Mouse (Mus musculus) lung, postnatal 0 days (tissue): ENCODE data around the gene Arvcf. TPM values are rescaled to one million over a fixed set of nuclear protein-coding genes. Genes with fewer than 3 reads are reported as not detected.

ENCODE experiments used
- ATAC-seq: fragments of 200-750 bp; cut with Nextera tagmentation; 2 replicates; pipeline ENCODE4 v1.8.0; 2017; ENCODE audit warnings: moderate library complexity
- DNase-seq: peaks from one replicate; pipeline ENCODE4 v3.0.0-alpha.2; 2016; ENCODE audit warnings: low spot score
- H3K27ac ChIP-seq: fragments of 300-500 bp; sonication (generic); 2 replicates; pipeline ENCODE4 v1.5.1; 2014; ENCODE audit warnings: antibody characterized with exemption, mild to moderate bottlenecking, low read length, mixed read lengths
- H3K27me3 ChIP-seq: fragments of 300-500 bp; sonication (generic); replicated peaks from 2 replicates; pipeline ENCODE4 v1.6.1; 2014; ENCODE audit warnings: low read length, mixed read lengths; ENCODE audit not compliant: insufficient read depth
- H3K36me3 ChIP-seq: fragments of 300-500 bp; sonication (generic); 2 replicates; pipeline ENCODE4 v1.6.1; 2014; ENCODE audit warnings: low read length, mixed read lengths; ENCODE audit not compliant: insufficient read depth
- H3K4me1 ChIP-seq: fragments of 300-500 bp; sonication (generic); 2 replicates; pipeline ENCODE4 v1.6.1; 2014; ENCODE audit warnings: antibody characterized with exemption, low read depth, low read length, mixed read lengths; ENCODE audit not compliant: insufficient read depth
- H3K4me2 ChIP-seq: fragments of 300-500 bp; sonication (generic); replicated peaks from 2 replicates; pipeline ENCODE4 v1.6.1; 2014; ENCODE audit warnings: low read depth, mild to moderate bottlenecking, low read length, moderate library complexity, mixed read lengths
- H3K4me3 ChIP-seq: fragments of 300-500 bp; sonication (generic); 2 replicates; pipeline ENCODE4 v1.5.1; 2014; ENCODE audit warnings: low read depth, low read length
- H3K9ac ChIP-seq: fragments of 300-500 bp; sonication (generic); replicated peaks from 2 replicates; pipeline ENCODE4 v1.6.1; 2014; ENCODE audit warnings: low read depth, mild to moderate bottlenecking
- H3K9me3 ChIP-seq: fragments of 300-500 bp; sonication (generic); 2 replicates; pipeline ENCODE4 v1.6.1; 2016; ENCODE audit warnings: low read length, mixed read lengths
- CTCF ChIP-seq: IDR thresholded peaks from 2 replicates; pipeline ENCODE4 v1.5.1; 2016; ENCODE audit warnings: antibody characterized with exemption, mild to moderate bottlenecking
- EP300 ChIP-seq: IDR thresholded peaks from 2 replicates; pipeline ENCODE4 v1.6.1; 2016; ENCODE audit warnings: antibody characterized with exemption, mild to moderate bottlenecking, control low read depth
- WGBS: fragments of 180-500 bp; shearing (Covaris S2); extraction: QIAGEN DNeasy Blood & Tissue Kit; methylation state at CpG from one replicate; pipeline ENCODE4 v1.1.7; 2014; 5-methylcytosine and 5-hydroxymethylcytosine counted together
- polyA plus RNA-seq: library from polyadenylated mRNA; unstranded; fragments of >200 nt; fragmentation: Nextera tagmentation; extraction: Ambion mirVana; gene quantifications from 2 replicates; pipeline ENCODE4 v1.2.1, GENCODE M21; 2015

Gene Arvcf
- polyA plus RNA-seq, 1 experiment from 2014 or later, result 14.6 TPM

DNA sequence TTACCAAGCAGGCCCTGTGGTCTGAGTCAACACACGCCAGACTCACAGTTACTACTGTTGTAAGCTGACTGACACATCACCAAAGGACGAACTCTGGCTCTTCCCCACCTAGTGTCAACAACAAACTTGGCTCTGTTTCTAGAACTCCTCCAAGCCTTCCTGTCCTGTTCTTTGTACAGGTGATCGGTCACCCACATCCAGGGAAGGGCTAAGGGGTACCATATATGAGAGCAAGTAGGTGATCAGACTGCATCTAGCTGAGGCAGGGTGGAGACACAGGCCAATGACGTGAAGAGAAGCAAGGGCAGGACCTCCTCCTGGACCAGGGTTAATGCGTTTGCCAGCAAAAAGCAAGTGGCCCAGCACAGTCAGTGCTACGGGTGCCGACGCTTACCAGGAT is 6.4 kb upstream of the Arvcf start:
- Histone ChIP-seq H3K4me1 (peaks cover 9% of the 10 kb centered on the region; the same call in 1 of the 2 replicates), H3K4me2 (no peak overlapping the region), H3K27ac (no peak overlapping the region), H3K4me3 (no peak overlapping the region), H3K36me3 (no peaks in the 10 kb centered on the region), H3K9me3 (no peaks in the 10 kb centered on the region), H3K9ac (no peak overlapping the region), H3K27me3 (no peaks in the 10 kb centered on the region)
- ATAC-seq, result no peak
- DNase-seq, result no peak
- TF ChIP-seq EP300, result no peak
- TF ChIP-seq CTCF, result no peak
- WGBS, result 80% methylated on average over 8 of the region's 8 CpGs

DNA sequence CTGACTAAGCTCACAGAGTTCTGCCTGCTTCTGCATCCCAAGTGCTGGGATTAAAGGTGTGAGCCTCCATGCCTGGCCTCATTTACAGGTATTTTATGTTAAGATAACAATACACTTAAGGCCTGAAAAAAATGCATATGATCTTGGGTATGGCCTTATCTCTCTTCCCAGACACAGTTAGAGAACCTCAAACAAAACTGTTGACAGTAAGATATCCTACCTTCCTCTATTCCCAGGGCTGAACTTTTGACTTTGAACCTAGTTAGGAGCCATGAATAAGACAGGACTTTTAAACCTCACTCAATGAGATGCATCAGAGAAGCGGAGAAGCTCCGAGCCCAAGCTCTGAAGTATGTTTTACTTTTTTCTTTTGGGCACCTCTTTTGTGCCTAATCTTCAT is 5.9 kb upstream of the Arvcf start:
- Histone ChIP-seq H3K9ac (no peak overlapping the region), H3K4me2 (no peak overlapping the region), H3K4me1 (peaks cover 9% of the 10 kb centered on the region; the same call in 1 of the 2 replicates), H3K27me3 (no peaks in the 10 kb centered on the region), H3K36me3 (no peaks in the 10 kb centered on the region), H3K9me3 (no peaks in the 10 kb centered on the region), H3K4me3 (no peak overlapping the region), H3K27ac (no peak overlapping the region)
- 74% methylated on average over 2 of the region's 2 CpGs for WGBS
- TF ChIP-seq CTCF (no peak), EP300 (no peak)
- DNase-seq, result no peak
- no peak for ATAC-seq

DNA sequence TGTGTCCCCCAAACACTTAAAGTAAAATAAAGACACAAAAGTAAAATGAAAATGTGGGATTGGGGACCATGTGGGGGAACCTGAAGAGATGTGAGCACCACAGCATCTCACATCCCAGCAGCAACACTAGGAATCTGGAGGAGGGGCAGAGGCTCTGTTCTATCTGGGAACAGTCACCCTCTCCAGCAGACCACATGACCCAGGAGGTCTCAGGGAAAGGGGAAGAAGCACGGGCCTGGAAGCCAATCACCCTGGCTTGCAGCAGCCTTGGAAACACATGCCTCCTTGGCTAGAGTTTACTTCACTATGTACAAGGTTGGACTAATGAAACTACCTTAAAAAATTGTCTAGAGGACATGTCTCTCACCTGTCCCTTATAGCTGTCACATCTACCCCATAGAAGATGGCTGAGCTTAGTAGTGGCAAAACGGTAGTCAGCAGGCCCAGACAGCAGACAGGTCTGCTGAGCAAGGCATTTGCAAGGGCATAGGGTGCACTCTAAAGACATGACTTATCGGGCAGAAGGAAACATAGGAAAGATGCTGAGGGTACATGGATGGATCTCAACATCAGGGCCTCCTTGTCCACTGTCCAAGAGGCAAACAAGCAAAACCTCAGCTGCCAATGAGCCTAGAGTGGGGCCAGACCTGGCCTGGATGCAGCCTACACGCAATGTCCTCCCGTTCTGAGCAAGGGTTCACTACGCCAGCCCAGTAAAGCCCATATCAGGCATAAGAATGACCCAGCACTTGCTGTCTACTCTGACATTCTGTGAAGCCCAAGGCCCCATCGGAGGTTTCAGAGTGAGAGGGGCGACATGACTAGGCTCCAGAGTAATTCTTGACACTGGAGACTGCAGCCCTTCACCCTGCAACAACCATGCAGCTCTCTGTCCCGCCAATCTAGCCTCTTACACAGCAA is 5.1 kb upstream of the Arvcf start:
- peak overlapping the region; percentile 63 for H3K4me3 ChIP-seq
- peak overlapping the region; percentile 76 for H3K4me2 ChIP-seq
- no peaks in the 10 kb centered on the region for H3K27me3 ChIP-seq
- 31% methylated on average over 9 of the region's 9 CpGs for WGBS
- peak overlapping the region; percentile 51 for H3K9ac ChIP-seq
- DNase-seq (no peak), ATAC-seq (no peak)
- no peaks in the 10 kb centered on the region for H3K9me3 ChIP-seq
- TF ChIP-seq CTCF (no peak), EP300 (no peak)
- peak overlapping the region; percentile 47; the same call in 1 of the 2 replicates for H3K27ac ChIP-seq
- H3K36me3 ChIP-seq, result no peaks in the 10 kb centered on the region
- peaks cover 14% of the 10 kb centered on the region; the same call in 1 of the 2 replicates for H3K4me1 ChIP-seq

DNA sequence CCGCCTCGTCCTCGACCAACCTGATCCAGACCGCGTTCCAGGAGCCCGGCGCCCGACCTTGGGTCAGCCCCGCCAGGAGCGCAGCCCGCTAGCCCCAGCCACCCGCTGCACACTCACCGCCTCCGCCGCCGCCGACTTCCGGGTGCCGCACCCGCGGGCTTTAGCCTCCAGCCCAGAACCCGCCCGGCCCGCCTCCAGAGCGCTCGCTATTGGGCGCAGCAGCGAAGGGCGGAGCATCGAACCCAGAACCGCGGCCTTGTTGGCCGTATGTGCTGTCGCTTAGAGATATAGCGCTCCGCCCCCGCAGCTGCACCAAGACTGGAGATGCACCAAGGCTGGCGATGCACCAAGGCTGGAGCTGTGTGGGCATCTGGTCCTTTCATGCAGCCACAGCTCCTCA is 4.2 kb upstream of the Arvcf start:
- ATAC-seq (peak; percentile 90), DNase-seq (peak; percentile 97)
- Histone ChIP-seq H3K4me1 (peaks cover 15% of the 10 kb centered on the region; the same call in 1 of the 2 replicates), H3K4me3 (peak overlapping the region; percentile 63), H3K27ac (peak overlapping the region; percentile 47; the same call in 1 of the 2 replicates), H3K36me3 (no peaks in the 10 kb centered on the region), H3K4me2 (peak overlapping the region; percentile 76), H3K9me3 (no peaks in the 10 kb centered on the region), H3K9ac (peak overlapping the region; percentile 51), H3K27me3 (no peaks in the 10 kb centered on the region)
- WGBS, result under 1% methylated on average over 38 of the region's 38 CpGs
- TF ChIP-seq CTCF (no peak), EP300 (no peak)

DNA sequence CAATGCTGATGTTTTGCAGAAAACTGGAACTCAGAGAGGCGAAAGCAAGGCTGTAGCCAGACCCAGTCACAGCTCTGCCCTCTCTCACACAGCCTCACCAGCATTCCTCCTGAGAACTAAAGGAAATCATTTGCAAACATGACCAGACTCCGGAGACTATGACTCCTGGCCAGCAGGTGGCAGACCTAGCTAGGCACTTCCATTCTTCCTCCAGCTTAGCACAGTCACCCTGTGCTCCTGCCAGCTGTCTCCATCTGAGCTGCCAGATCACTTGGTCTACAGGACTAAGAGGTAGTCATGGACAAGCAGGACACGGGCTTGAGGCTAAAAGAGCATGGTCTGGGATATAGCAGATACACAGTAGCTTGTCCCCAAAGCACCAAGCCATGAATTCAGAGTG is 2.7 kb upstream of the Arvcf start:
- 6% methylated on average over 3 of the region's 3 CpGs for WGBS

DNA sequence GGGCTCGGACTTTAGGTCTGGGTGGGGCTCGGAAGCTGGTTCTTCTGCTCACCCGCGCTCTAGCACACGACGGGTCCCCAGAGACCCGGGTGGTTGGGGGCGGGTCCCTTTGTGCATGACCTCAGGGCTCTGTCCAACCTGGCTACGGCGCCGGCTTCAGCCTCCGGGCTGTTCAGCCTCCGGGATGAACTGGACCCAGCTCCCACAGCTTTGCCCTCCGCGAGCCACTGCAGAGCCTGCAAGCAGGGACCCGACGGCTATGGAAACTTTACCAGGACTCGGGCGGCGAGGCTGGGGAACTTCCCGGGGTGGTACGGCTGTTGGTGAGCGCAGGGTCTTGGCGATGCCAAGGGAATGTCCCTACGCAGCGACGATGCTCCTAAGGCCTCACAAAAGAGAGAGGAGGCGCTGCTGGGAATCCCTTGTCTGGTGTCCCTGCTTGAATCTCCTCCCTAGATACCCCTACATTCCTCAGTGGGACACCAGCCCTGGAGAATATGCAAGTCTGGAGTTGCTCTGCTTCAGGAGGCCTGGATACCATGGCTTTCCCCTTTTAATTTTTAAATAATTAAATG is 706 bp downstream of the Arvcf start:
- peak overlapping the region; percentile 99 for H3K4me2 ChIP-seq
- H3K36me3 ChIP-seq, result no peaks in the 10 kb centered on the region
- peak overlapping the region; percentile 34 for H3K9ac ChIP-seq
- no peaks in the 10 kb centered on the region for H3K9me3 ChIP-seq
- peak overlapping the region; percentile 64 for H3K4me3 ChIP-seq
- peaks cover 6% of the 10 kb centered on the region; the same call in 1 of the 2 replicates for H3K4me1 ChIP-seq
- no peak for DNase-seq
- no peak overlapping the region for H3K27ac ChIP-seq
- TF ChIP-seq EP300 (no peak), CTCF (no peak)
- H3K27me3 ChIP-seq, result no peaks in the 10 kb centered on the region
- WGBS, result 1% methylated on average over 28 of the region's 28 CpGs
- peak; percentile 9; the same call in 1 of the 2 replicates for ATAC-seq

More for the DNA sequence above, 2.7 kb upstream of the Arvcf start:
- no peaks in the 10 kb centered on the region for H3K27me3 ChIP-seq
- no peaks in the 10 kb centered on the region for H3K36me3 ChIP-seq
- TF ChIP-seq CTCF (peak; percentile 95), EP300 (no peak)
- no peak overlapping the region for H3K4me2 ChIP-seq
- no peak overlapping the region for H3K27ac ChIP-seq
- no peaks in the 10 kb centered on the region for H3K9me3 ChIP-seq
- H3K4me3 ChIP-seq, result no peak overlapping the region
- H3K4me1 ChIP-seq, result peaks cover 15% of the 10 kb centered on the region; the same call in 1 of the 2 replicates
- no peak overlapping the region for H3K9ac ChIP-seq
- DNase-seq, result peak; percentile 94
- peak; percentile 23 for ATAC-seq
